Mouse (Mus musculus): ENCODE results near the gene Card11. TPM values are rescaled to one million over a fixed set of nuclear protein-coding genes. Genes with fewer than 3 reads are reported as not detected.

Card11 gene
- 0.10 and 0.17 TPM in 2 replicates for polyA plus RNA-seq (2015; fragmentation: Nextera tagmentation; extraction: Ambion mirVana)

GRCm38 (mm10) chr5:141000349-141000748 lies at the start of gene Card11:
Gene Card11, minus strand, starts transcription at chr5:141000582.
- no peak within 1 kb of the TSS for H3K4me2 ChIP-seq
- no peak within 1 kb of the TSS for H3K4me3 ChIP-seq
- no peaks in the 10 kb centered on the region for H3K36me3 ChIP-seq
- H3K4me1 ChIP-seq (replicated peaks) = no peaks in the 10 kb centered on the region
- ATAC-seq (ENCODE audit: low FRiP score) = no peak
- WGBS = 75% methylated on average over 10 of the region's 10 CpGs
- H3K27me3 ChIP-seq = no peaks in the 10 kb centered on the region
- no peak within 1 kb of the TSS for H3K9ac ChIP-seq
- H3K27ac ChIP-seq = no peak within 1 kb of the TSS
- H3K9me3 ChIP-seq = no peaks in the 10 kb centered on the region

DNA sequence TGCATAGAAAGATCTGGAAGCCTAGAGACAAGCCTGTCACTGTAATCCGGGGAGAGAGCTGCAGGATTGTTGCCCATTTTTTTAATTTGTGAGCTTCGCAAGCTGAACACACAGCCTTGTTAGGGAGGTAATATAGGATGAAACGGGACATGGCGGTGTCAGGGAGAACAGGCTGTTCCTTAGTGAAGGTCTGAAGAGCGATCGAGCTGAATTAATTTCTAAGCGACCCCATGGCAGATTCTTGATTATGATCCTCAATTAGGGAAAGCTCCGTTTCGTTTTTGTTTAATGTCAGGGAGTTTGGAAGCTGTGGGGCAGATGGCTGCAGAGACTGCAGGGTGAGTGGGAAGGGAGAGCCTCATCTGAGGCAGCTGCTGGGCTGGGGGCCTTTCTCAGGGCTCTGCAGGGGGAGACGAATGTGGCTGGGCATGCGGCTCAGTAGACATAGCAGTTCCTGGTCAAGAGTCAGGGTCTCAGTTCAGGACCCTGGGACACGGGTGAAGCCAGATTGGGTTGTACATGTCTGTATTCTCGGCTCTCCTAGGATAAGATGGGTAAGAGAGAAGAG lies 47.4 kb upstream of the Card11 start:
- 52% methylated on average over 13 of the region's 13 CpGs for WGBS

GRCm38 (mm10) chr5:141044976-141045375 lies 44.6 kb upstream of the Card11 start:
- Histone ChIP-seq H3K27me3 (no peaks in the 10 kb centered on the region), H3K4me1 (replicated peaks) (peaks cover 17% of the 10 kb centered on the region), H3K9me3 (no peaks in the 10 kb centered on the region), H3K9ac (no peak overlapping the region), H3K4me2 (no peak overlapping the region), H3K4me3 (no peak overlapping the region), H3K27ac (no peak overlapping the region), H3K36me3 (no peaks in the 10 kb centered on the region)
- ATAC-seq (ENCODE audit: low FRiP score) = no peak
- 82% methylated on average over 9 of the region's 9 CpGs for WGBS

More for the DNA sequence above, 47.4 kb upstream of the Card11 start:
- Histone ChIP-seq H3K4me1 (replicated peaks) (peaks cover 11% of the 10 kb centered on the region), H3K36me3 (no peaks in the 10 kb centered on the region), H3K27ac (no peak overlapping the region), H3K4me3 (no peak overlapping the region), H3K27me3 (no peaks in the 10 kb centered on the region), H3K9ac (no peak overlapping the region), H3K4me2 (no peak overlapping the region), H3K9me3 (peaks cover 6% of the 10 kb centered on the region; the same call in 1 of the 2 replicates)
- no peak for ATAC-seq (ENCODE audit: low FRiP score)

GRCm38 (mm10) chr5:141043654-141044447 lies 43.5 kb upstream of the Card11 start:
- no peaks in the 10 kb centered on the region for H3K9me3 ChIP-seq
- 66% methylated on average over 19 of the region's 19 CpGs for WGBS
- no peak overlapping the region for H3K4me2 ChIP-seq
- H3K27me3 ChIP-seq = no peaks in the 10 kb centered on the region
- H3K27ac ChIP-seq = no peak overlapping the region
- H3K36me3 ChIP-seq = no peaks in the 10 kb centered on the region
- no peak overlapping the region for H3K4me3 ChIP-seq
- H3K4me1 ChIP-seq (replicated peaks) = peaks cover 17% of the 10 kb centered on the region
- no peak for ATAC-seq (ENCODE audit: low FRiP score)
- no peak overlapping the region for H3K9ac ChIP-seq

DNA sequence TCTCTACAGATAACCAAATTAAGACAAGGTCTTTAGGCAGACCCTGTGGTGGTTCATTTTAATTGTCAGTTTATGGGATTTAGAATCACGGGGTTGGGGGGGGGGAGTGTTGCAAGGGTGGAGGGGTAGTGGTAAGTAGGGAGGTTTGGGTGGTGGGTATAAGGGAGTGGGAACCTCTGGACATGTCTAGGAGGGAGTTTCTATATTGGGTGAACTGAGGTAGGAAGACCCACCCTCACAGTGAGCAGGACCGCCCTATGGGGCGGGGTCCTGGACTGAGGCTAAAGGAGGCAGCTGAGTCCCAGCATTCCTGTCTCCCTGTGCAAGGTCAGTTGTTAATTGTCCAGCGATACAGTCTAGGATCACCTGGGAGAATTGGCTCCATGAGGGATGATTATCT lies 42.0 kb upstream of the Card11 start:
- WGBS = 94% methylated on average over 4 of the region's 4 CpGs
- Histone ChIP-seq H3K9me3 (no peaks in the 10 kb centered on the region), H3K4me2 (no peak overlapping the region), H3K9ac (no peak overlapping the region), H3K27me3 (no peaks in the 10 kb centered on the region), H3K4me3 (no peak overlapping the region), H3K4me1 (replicated peaks) (peaks cover 10% of the 10 kb centered on the region), H3K36me3 (no peaks in the 10 kb centered on the region), H3K27ac (no peak overlapping the region)
- ATAC-seq (ENCODE audit: low FRiP score) = no peak

DNA sequence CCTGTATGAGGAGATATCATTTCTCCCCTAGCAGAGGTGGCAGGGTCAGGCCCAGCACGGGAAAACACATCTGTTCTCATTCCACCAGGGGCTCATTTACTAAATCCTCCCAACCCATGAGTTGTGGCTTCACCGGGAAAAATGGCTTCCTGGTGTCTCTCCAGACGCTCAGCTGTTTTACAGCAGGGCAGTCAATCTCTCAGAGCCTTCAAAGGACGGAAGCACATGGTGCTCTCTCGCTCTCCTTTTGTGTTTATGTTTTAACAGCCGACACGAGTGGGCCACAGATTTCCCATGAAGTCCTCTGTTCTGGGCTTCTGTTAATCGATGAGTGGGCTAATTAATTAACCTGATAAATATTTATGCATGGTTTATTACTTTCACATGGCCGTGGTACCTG lies 40.5 kb upstream of the Card11 start:
- Histone ChIP-seq H3K4me2 (no peak overlapping the region), H3K9ac (no peak overlapping the region), H3K9me3 (no peaks in the 10 kb centered on the region), H3K4me3 (no peak overlapping the region), H3K27ac (no peak overlapping the region), H3K36me3 (no peaks in the 10 kb centered on the region), H3K27me3 (no peaks in the 10 kb centered on the region), H3K4me1 (replicated peaks) (peaks cover 12% of the 10 kb centered on the region)
- ATAC-seq (ENCODE audit: low FRiP score) = no peak
- WGBS = 37% methylated on average over 9 of the region's 9 CpGs

- Histone ChIP-seq H3K4me3 (no peak overlapping the region), H3K9ac (no peak overlapping the region), H3K36me3 (no peaks in the 10 kb centered on the region), H3K27me3 (no peaks in the 10 kb centered on the region), H3K9me3 (no peaks in the 10 kb centered on the region), H3K4me2 (no peak overlapping the region), H3K4me1 (replicated peaks) (peaks cover 18% of the 10 kb centered on the region), H3K27ac (no peak overlapping the region)
- WGBS = 91% methylated on average over 1 of the region's 1 CpGs
- ATAC-seq (ENCODE audit: low FRiP score) = no peak
Observed at GRCm38 (mm10) chr5:141038342-141038741, 38.0 kb upstream of the Card11 start.

DNA sequence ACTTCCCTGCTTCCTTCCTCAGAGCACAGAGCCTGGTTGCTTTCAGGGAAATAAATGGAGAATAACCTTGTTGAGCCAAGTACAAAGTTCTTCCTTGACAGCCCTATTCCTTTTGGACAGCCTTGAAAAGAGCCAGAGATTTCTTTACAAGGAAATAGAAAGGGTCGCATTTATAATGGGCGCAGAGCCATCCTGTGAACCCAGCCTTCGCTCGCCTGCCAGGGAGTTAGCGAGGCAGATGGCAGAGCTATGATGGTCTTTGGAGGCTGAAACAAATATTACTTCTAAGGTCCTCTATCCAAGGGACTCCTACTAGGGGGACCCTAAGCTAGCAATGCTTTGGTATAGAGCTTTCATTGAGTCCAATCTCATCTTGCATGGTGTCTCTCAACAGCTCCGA lies 35.0 kb upstream of the Card11 start:
- no peak overlapping the region for H3K4me3 ChIP-seq
- WGBS = 85% methylated on average over 6 of the region's 6 CpGs
- no peaks in the 10 kb centered on the region for H3K9me3 ChIP-seq
- peaks cover 11% of the 10 kb centered on the region; the same call in 1 of the 2 replicates for H3K4me1 ChIP-seq (replicated peaks)
- H3K9ac ChIP-seq = no peak overlapping the region
- no peak for ATAC-seq (ENCODE audit: low FRiP score)
- no peak overlapping the region for H3K4me2 ChIP-seq
- H3K36me3 ChIP-seq = no peaks in the 10 kb centered on the region
- no peak overlapping the region for H3K27ac ChIP-seq
- H3K27me3 ChIP-seq = no peaks in the 10 kb centered on the region

DNA sequence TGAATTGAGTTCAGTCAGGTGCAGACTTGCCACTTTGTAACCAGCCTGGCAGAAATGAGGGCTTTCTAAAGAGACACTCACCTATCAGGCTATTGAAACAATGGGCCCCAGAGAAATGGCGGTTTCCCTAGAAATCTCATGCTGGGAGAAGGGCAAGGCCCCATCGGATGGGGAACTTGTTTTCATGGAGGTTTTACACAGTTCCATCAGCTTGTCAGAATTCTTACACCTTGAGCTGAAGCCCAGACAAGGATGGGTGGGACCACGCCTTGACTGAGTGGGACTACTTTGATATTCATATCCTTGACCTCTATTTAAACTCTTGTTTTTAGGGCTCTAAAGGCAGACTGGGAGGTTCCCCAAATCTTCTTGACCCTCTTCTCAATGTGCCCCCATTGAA lies 33.9 kb upstream of the Card11 start:
- H3K27ac ChIP-seq = no peak overlapping the region
- no peak overlapping the region for H3K9ac ChIP-seq
- H3K4me2 ChIP-seq = no peak overlapping the region
- WGBS = 79% methylated on average over 3 of the region's 3 CpGs
- H3K9me3 ChIP-seq = no peaks in the 10 kb centered on the region
- H3K27me3 ChIP-seq = no peaks in the 10 kb centered on the region
- H3K36me3 ChIP-seq = no peaks in the 10 kb centered on the region
- no peak for ATAC-seq (ENCODE audit: low FRiP score)
- no peak overlapping the region for H3K4me3 ChIP-seq
- H3K4me1 ChIP-seq (replicated peaks) = peaks cover 11% of the 10 kb centered on the region; the same call in 1 of the 2 replicates

DNA sequence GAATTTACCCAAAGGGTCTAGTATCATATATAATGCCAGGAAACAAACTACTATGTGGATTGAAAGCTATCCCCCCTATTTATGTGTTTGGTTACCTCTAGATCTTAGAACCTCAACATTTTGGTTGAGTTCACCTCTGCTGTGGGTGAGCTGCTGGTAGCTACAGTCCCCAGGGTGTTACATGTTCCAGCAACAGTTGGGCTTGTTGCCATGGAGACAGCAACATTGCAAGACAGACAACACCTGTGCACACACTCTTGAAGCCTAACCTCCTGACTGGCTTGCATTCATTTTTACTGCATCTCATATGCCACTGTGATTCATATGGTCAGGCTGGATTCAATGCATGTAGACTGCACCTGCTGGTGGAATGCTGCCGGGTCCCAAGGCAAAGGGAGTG lies 32.6 kb upstream of the Card11 start:
- no peaks in the 10 kb centered on the region for H3K27me3 ChIP-seq
- H3K9me3 ChIP-seq = no peaks in the 10 kb centered on the region
- H3K27ac ChIP-seq = no peak overlapping the region
- H3K36me3 ChIP-seq = no peaks in the 10 kb centered on the region
- H3K4me3 ChIP-seq = no peak overlapping the region
- no peak overlapping the region for H3K4me2 ChIP-seq
- no peak for ATAC-seq (ENCODE audit: low FRiP score)
- WGBS = 86% methylated on average over 1 of the region's 1 CpGs
- H3K9ac ChIP-seq = no peak overlapping the region
- H3K4me1 ChIP-seq (replicated peaks) = peaks cover 11% of the 10 kb centered on the region; the same call in 1 of the 2 replicates

DNA sequence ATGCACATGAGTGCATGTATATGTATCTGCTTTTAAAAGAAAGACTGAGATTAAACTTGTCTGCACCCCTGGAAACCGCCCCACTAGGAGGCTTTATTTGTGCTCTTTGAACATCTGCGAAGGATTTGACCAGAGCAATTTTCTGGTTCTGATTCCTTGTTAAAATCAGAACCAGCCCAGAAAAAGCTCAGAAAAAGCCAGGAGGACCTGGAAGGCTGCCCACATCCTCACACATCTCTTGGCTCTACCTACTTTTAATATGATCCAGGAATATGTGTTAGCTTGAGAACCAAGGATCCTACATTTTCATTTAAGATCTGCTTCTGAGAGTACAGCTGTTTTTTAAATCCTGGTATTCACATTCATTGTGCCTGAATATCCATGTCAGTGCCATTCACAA lies 29.0 kb upstream of the Card11 start:
- Histone ChIP-seq H3K9ac (no peak overlapping the region), H3K27ac (no peak overlapping the region), H3K4me1 (replicated peaks) (no peaks in the 10 kb centered on the region), H3K9me3 (no peaks in the 10 kb centered on the region), H3K27me3 (no peaks in the 10 kb centered on the region), H3K4me3 (no peak overlapping the region), H3K4me2 (no peak overlapping the region), H3K36me3 (no peaks in the 10 kb centered on the region)
- ATAC-seq (ENCODE audit: low FRiP score) = no peak
- WGBS = 95% methylated on average over 2 of the region's 2 CpGs

DNA sequence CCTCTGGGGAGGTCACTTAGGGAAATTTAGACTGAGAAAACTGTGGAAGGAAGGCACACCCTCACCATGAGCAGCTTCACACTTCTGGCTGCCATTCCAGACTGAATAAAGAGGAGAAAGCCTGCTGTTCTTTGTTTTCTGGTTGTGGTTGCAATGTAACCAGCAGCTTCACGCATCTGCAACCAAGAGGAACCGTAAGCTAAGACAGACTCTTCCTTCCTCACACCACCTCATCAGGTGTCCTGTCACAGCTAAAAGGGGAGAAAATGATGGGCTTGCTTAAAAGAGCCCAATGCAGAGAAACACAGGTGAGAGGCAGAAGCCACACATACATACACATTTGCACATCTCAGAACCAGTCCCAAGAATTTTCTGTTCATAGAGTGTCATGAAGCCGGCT lies 25.3 kb upstream of the Card11 start:
- no peak overlapping the region for H3K27ac ChIP-seq
- no peaks in the 10 kb centered on the region for H3K4me1 ChIP-seq (replicated peaks)
- H3K9me3 ChIP-seq = peaks cover 15% of the 10 kb centered on the region
- no peaks in the 10 kb centered on the region for H3K27me3 ChIP-seq
- ATAC-seq (ENCODE audit: low FRiP score) = no peak
- WGBS = 92% methylated on average over 3 of the region's 3 CpGs
- H3K4me2 ChIP-seq = no peak overlapping the region
- no peak overlapping the region for H3K9ac ChIP-seq
- no peak overlapping the region for H3K4me3 ChIP-seq
- no peaks in the 10 kb centered on the region for H3K36me3 ChIP-seq

DNA sequence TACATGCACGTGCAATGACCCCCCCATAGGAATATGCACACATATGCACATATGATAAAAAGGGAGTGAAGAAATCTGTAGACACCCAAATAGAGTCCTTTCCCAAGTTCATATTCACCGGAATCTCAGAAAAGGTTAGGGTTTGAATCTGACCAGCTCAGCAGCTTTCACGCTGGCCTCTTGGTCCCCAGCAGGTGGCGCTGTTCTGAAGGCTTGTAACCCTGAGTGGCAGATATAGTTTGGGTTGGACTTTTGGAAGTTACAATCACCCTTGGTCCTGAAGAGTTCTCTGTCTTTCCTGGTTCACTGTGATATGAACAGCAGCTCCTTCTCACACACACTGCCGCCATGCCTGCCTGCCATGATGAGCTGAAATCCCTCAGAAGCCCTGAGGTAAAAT lies 24.1 kb upstream of the Card11 start:
- no peak overlapping the region for H3K9ac ChIP-seq
- no peaks in the 10 kb centered on the region for H3K27me3 ChIP-seq
- H3K4me1 ChIP-seq (replicated peaks) = no peaks in the 10 kb centered on the region
- H3K9me3 ChIP-seq = peaks cover 15% of the 10 kb centered on the region
- 66% methylated on average over 5 of the region's 5 CpGs for WGBS
- H3K4me3 ChIP-seq = no peak overlapping the region
- no peak for ATAC-seq (ENCODE audit: low FRiP score)
- no peak overlapping the region for H3K27ac ChIP-seq
- H3K4me2 ChIP-seq = no peak overlapping the region
- no peaks in the 10 kb centered on the region for H3K36me3 ChIP-seq
